Mouse (Mus musculus): ENCODE results near the gene Ambra1. TPM values are rescaled to one million over a fixed set of nuclear protein-coding genes. Genes with fewer than 3 reads are reported as not detected.
A peak's percentile ranks its signal among the peaks of the same experiment; 100 is the strongest.

Gene Ambra1
- polyA plus RNA-seq, 1 experiment: 33.4 TPM

GRCm38 (mm10) chr2:91844085-91844484 lies 114.2 kb downstream of the Ambra1 start:
- TF ChIP-seq CTCF (IDR thresholded peaks at IDR 0.05; ENCODE audit: extremely low read depth, insufficient read depth, low read length) (no peak), POLR2A (IDR thresholded peaks at IDR 0.05; ENCODE audit: extremely low read depth, insufficient read depth, low read length) (no peak)
- peaks cover 2% of the 10 kb centered on the region for H3K4me1 ChIP-seq (ENCODE audit: control insufficient read depth, insufficient read depth, low read length)
- no peak overlapping the region for H3K4me3 ChIP-seq (ENCODE audit: insufficient read depth, low read length)
- H3K27ac ChIP-seq (ENCODE audit: insufficient read depth, low read length): peak overlapping the region; percentile 40; the same call in 1 of the 2 replicates

- peaks cover 7% of the 10 kb centered on the region; the same call in 1 of the 2 replicates for H3K4me1 ChIP-seq (ENCODE audit: control insufficient read depth, insufficient read depth, low read length)
- no peak overlapping the region for H3K4me3 ChIP-seq (ENCODE audit: insufficient read depth, low read length)
- TF ChIP-seq POLR2A (IDR thresholded peaks at IDR 0.05; ENCODE audit: extremely low read depth, insufficient read depth, low read length) (no peak), CTCF (IDR thresholded peaks at IDR 0.05; ENCODE audit: extremely low read depth, insufficient read depth, low read length) (no peak)
- no peak overlapping the region for H3K27ac ChIP-seq (ENCODE audit: insufficient read depth, low read length)
Measured at GRCm38 (mm10) chr2:91852446-91853191, 122.7 kb downstream of the Ambra1 start.

GRCm38 (mm10) chr2:91854575-91854974 lies 124.6 kb downstream of the Ambra1 start:
- Histone ChIP-seq H3K4me3 (ENCODE audit: insufficient read depth, low read length) (no peak overlapping the region), H3K4me1 (ENCODE audit: control insufficient read depth, insufficient read depth, low read length) (peaks cover 10% of the 10 kb centered on the region; the same call in 1 of the 2 replicates), H3K27ac (ENCODE audit: insufficient read depth, low read length) (no peak overlapping the region)
- TF ChIP-seq POLR2A (IDR thresholded peaks at IDR 0.05; ENCODE audit: extremely low read depth, insufficient read depth, low read length) (no peak), CTCF (IDR thresholded peaks at IDR 0.05; ENCODE audit: extremely low read depth, insufficient read depth, low read length) (no peak)

GRCm38 (mm10) chr2:91856958-91857357 lies 127.0 kb downstream of the Ambra1 start:
- peaks cover 10% of the 10 kb centered on the region; the same call in 1 of the 2 replicates for H3K4me1 ChIP-seq (ENCODE audit: control insufficient read depth, insufficient read depth, low read length)
- no peak overlapping the region for H3K27ac ChIP-seq (ENCODE audit: insufficient read depth, low read length)
- H3K4me3 ChIP-seq (ENCODE audit: insufficient read depth, low read length): no peak overlapping the region
- TF ChIP-seq CTCF (IDR thresholded peaks at IDR 0.05; ENCODE audit: extremely low read depth, insufficient read depth, low read length) (no peak), POLR2A (IDR thresholded peaks at IDR 0.05; ENCODE audit: extremely low read depth, insufficient read depth, low read length) (no peak)

- Histone ChIP-seq H3K27ac (ENCODE audit: insufficient read depth, low read length) (peak overlapping the region; percentile 15; the same call in 1 of the 2 replicates), H3K4me1 (ENCODE audit: control insufficient read depth, insufficient read depth, low read length) (peaks cover 6% of the 10 kb centered on the region; the same call in 1 of the 2 replicates), H3K4me3 (ENCODE audit: insufficient read depth, low read length) (no peak overlapping the region)
- TF ChIP-seq CTCF (IDR thresholded peaks at IDR 0.05; ENCODE audit: extremely low read depth, insufficient read depth, low read length) (no peak), POLR2A (IDR thresholded peaks at IDR 0.05; ENCODE audit: extremely low read depth, insufficient read depth, low read length) (no peak)
Measured at GRCm38 (mm10) chr2:91859423-91859822, 129.5 kb downstream of the Ambra1 start.

GRCm38 (mm10) chr2:91870754-91871153 lies 140.8 kb downstream of the Ambra1 start:
- no peak overlapping the region for H3K27ac ChIP-seq (ENCODE audit: insufficient read depth, low read length)
- TF ChIP-seq CTCF (IDR thresholded peaks at IDR 0.05; ENCODE audit: extremely low read depth, insufficient read depth, low read length) (no peak), POLR2A (IDR thresholded peaks at IDR 0.05; ENCODE audit: extremely low read depth, insufficient read depth, low read length) (no peak)

GRCm38 (mm10) chr2:91871225-91871624 lies 141.3 kb downstream of the Ambra1 start:
- peaks cover 1% of the 10 kb centered on the region; the same call in 1 of the 2 replicates for H3K4me1 ChIP-seq (ENCODE audit: control insufficient read depth, insufficient read depth, low read length)
- H3K27ac ChIP-seq (ENCODE audit: insufficient read depth, low read length): no peak overlapping the region
- TF ChIP-seq POLR2A (IDR thresholded peaks at IDR 0.05; ENCODE audit: extremely low read depth, insufficient read depth, low read length) (no peak), CTCF (IDR thresholded peaks at IDR 0.05; ENCODE audit: extremely low read depth, insufficient read depth, low read length) (no peak)
- H3K4me3 ChIP-seq (ENCODE audit: insufficient read depth, low read length): no peak overlapping the region

More at GRCm38 (mm10) chr2:91870754-91871153, 140.8 kb downstream of the Ambra1 start:
- Histone ChIP-seq H3K4me3 (ENCODE audit: insufficient read depth, low read length) (no peak overlapping the region), H3K4me1 (ENCODE audit: control insufficient read depth, insufficient read depth, low read length) (peaks cover 1% of the 10 kb centered on the region; the same call in 1 of the 2 replicates)

GRCm38 (mm10) chr2:91872658-91873057 lies 142.7 kb downstream of the Ambra1 start:
- no peak overlapping the region for H3K4me3 ChIP-seq (ENCODE audit: insufficient read depth, low read length)
- H3K27ac ChIP-seq (ENCODE audit: insufficient read depth, low read length): no peak overlapping the region
- peaks cover 1% of the 10 kb centered on the region; the same call in 1 of the 2 replicates for H3K4me1 ChIP-seq (ENCODE audit: control insufficient read depth, insufficient read depth, low read length)
- TF ChIP-seq POLR2A (IDR thresholded peaks at IDR 0.05; ENCODE audit: extremely low read depth, insufficient read depth, low read length): no peak
- TF ChIP-seq CTCF (IDR thresholded peaks at IDR 0.05; ENCODE audit: extremely low read depth, insufficient read depth, low read length): no peak

GRCm38 (mm10) chr2:91876000-91876805 lies 146.3 kb downstream of the Ambra1 start:
- TF ChIP-seq POLR2A (IDR thresholded peaks at IDR 0.05; ENCODE audit: extremely low read depth, insufficient read depth, low read length): no peak
- no peak for TF ChIP-seq CTCF (IDR thresholded peaks at IDR 0.05; ENCODE audit: extremely low read depth, insufficient read depth, low read length)
- Histone ChIP-seq H3K4me3 (ENCODE audit: insufficient read depth, low read length) (no peak overlapping the region), H3K27ac (ENCODE audit: insufficient read depth, low read length) (no peak overlapping the region; the same call in 1 of the 2 replicates), H3K4me1 (ENCODE audit: control insufficient read depth, insufficient read depth, low read length) (peaks cover 2% of the 10 kb centered on the region)
